Mouse (Mus musculus): ENCODE results near the gene Efnb2. TPM values are rescaled to one million over a fixed set of nuclear protein-coding genes. Genes with fewer than 3 reads are reported as not detected.

The Efnb2 gene
- polyA plus RNA-seq, 1 experiment from 2014 or later = 0.68 TPM

DNA sequence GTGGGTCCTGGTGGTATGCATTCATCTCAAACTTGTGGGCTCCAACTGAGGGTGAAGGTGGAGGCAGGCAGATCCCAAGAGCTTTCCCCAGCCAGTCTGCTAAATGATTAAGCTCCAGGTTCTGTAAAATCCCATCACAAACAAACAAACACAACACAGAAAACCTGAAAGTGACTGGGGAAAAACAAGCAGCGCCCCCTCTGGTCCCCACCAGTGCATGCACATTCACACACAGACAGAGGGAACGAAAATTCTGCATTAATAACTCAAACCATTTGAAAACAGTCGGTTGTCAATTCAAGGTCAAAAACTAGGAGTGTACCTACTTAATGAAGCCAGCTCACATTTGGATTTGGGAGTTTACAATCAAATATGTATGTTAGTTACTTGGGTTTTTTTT lies 17.2 kb upstream of the Efnb2 start:
- WGBS (ENCODE audit: insufficient replicate concordance) = 73% methylated on average over 3 of the region's 3 CpGs
- Histone ChIP-seq H3K4me1 (replicated peaks) (no peaks in the 10 kb centered on the region; the same call in 1 of the 2 replicates), H3K36me3 (replicated peaks) (peaks cover 86% of the 10 kb centered on the region), H3K4me2 (no peak overlapping the region), H3K4me3 (replicated peaks) (no peak overlapping the region), H3K27me3 (no peaks in the 10 kb centered on the region), H3K9ac (no peak overlapping the region), H3K9me3 (replicated peaks) (no peaks in the 10 kb centered on the region), H3K27ac (replicated peaks) (no peak overlapping the region)
- ATAC-seq (ENCODE audit: insufficient read depth) = no peak

DNA sequence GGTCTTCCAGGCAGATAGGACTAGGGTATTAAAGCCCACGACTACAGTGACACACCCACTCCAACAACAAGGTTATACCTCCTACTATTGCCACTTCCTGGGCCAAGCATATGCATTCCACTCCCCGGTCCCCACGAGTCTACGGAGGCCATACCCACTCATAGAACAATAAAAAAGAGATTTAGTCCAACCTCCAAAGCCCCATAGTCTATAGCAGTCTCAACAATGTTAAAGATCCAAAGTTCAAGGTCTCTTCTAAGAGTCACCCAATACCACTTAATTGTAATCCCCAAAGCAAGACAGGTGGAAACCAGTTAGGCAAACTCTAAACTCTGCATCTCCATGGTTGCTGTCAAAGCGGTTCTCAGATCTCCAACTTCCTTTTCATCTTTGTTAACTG lies 13.8 kb upstream of the Efnb2 start:
- no peaks in the 10 kb centered on the region for H3K9me3 ChIP-seq (replicated peaks)
- H3K4me3 ChIP-seq (replicated peaks) = no peak overlapping the region
- no peaks in the 10 kb centered on the region for H3K27me3 ChIP-seq
- H3K27ac ChIP-seq (replicated peaks) = no peak overlapping the region
- WGBS (ENCODE audit: insufficient replicate concordance) = 78% methylated on average over 5 of the region's 5 CpGs
- no peak overlapping the region for H3K9ac ChIP-seq
- ATAC-seq (ENCODE audit: insufficient read depth) = no peak
- H3K4me2 ChIP-seq = no peak overlapping the region
- H3K4me1 ChIP-seq (replicated peaks) = no peaks in the 10 kb centered on the region; the same call in 1 of the 2 replicates
- H3K36me3 ChIP-seq (replicated peaks) = peaks cover 82% of the 10 kb centered on the region

DNA sequence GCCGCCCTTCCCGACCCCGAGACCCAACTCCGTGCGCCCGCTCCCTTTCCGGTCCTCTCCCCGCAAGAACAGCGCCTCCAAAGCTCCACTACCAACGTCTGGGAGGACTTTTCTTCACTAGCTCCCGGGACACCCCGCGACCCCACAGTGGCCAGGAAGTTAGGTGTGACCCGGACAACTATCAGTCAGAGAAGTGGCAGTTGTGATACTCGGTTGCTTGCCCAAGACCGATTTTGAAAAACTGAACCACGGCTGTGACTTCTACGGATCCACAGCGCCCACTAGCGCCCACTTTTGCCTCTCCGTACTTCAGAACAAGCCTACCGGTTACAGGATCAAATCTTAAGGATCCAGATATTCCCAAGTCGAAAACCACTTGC lies 707 bp upstream of the Efnb2 start:
- H3K36me3 ChIP-seq (replicated peaks) = peaks cover 19% of the 10 kb centered on the region
- peaks cover 29% of the 10 kb centered on the region for H3K4me1 ChIP-seq (replicated peaks)
- peak overlapping the region; percentile 80 for H3K4me2 ChIP-seq
- peaks cover 51% of the 10 kb centered on the region for H3K27me3 ChIP-seq
- H3K9ac ChIP-seq = peak overlapping the region; percentile 23; the same call in 1 of the 2 replicates
- 0% methylated on average over 23 of the region's 23 CpGs for WGBS (ENCODE audit: insufficient replicate concordance)
- no peaks in the 10 kb centered on the region for H3K9me3 ChIP-seq (replicated peaks)
- 0 out of 2 replicates have a peak overlapping the region, but pooled peaks have one; percentile 14 for H3K27ac ChIP-seq (replicated peaks)
- ATAC-seq (ENCODE audit: insufficient read depth) = peak; percentile 36
- peak overlapping the region; percentile 64 for H3K4me3 ChIP-seq (replicated peaks)

DNA sequence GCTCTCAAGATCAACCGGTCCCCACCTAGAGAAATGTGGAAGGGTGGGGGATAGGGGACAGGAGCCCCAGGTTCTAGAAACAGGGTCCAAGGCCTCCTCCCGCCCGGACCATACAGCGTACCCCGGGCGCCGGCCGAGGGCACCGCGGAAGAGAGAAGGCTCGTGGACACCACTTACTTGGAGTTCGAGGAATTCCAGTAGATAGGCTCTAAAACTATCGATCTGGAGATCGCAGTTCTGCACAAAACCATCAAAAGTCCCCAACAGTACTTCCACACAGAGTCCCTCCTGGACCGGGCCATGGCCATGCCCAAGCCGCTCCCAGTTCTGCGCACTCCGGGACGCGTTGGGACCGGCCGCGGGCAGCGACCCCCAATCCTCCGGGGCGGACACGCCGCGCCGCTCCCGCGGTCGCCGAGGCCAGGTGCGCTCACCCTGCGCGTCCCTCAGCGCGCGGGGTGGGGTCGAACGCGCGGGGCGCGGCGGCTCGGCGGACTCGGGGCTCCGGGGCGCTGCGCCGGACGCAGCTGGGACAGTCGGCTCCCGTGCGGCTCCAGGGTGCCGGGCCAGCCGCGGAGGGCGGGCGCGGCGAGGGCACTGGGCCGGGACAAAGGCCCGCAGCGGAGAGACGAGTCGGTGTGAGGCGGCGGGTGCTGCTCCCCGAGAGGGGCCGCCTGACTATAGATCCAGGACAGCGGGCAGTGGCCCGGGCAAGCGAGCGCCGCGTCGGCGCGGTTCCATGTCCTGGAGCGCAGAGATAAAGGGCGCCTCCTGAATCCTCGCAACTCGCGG lies 539 bp downstream of the Efnb2 start:
- peak overlapping the region; percentile 80 for H3K4me2 ChIP-seq
- H3K4me3 ChIP-seq (replicated peaks) = peak overlapping the region; percentile 64
- H3K27me3 ChIP-seq = peaks cover 54% of the 10 kb centered on the region
- no peaks in the 10 kb centered on the region for H3K9me3 ChIP-seq (replicated peaks)
- H3K4me1 ChIP-seq (replicated peaks) = peaks cover 29% of the 10 kb centered on the region
- peak overlapping the region; percentile 25; the same call in 1 of the 2 replicates for H3K9ac ChIP-seq
- ATAC-seq (ENCODE audit: insufficient read depth) = peak; percentile 29
- WGBS (ENCODE audit: insufficient replicate concordance) = under 1% methylated on average over 87 of the region's 88 CpGs
- H3K27ac ChIP-seq (replicated peaks) = no peak overlapping the region
- H3K36me3 ChIP-seq (replicated peaks) = peaks cover 13% of the 10 kb centered on the region; the same call in 1 of the 2 replicates

DNA sequence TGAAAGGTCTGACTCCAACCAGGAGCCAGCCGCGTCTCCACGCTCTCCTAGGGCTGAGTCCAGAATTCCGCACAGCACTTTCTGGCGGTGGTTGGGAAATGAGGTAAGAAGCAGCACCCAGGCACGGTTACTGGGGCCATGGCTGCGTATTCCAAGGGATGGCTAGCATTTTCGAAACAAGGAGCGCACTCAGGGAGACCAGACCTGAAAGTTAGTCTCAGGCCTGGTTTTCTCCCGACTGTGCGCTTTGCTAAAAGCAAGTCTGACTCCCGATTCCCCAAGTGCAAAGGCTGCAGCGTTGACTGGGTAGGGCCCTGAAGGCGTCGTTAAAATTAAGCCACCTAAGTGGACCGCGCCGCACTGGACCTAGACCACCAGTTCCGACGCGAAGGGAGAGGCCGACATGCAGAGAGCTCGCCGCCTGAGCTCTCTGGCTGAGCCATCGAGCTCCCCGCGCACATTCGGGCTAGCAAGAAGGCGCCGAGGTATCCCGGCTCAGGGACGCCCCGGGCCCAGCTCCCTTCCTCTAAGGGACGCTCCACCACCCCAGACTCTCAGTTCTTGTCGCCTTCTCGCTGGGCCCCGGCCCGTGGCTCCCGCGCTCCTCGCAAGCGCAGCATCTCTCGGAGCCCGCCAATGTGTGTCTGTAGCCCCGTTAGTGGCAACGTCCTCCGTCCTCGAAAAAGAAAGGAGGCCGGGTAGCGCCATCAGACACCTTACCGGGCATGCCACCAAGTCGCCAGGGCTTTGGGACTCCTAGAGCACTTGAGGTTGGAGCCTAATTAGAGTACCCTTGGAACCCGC lies 1.3 kb downstream of the Efnb2 start:
- WGBS (ENCODE audit: insufficient replicate concordance) = 2% methylated on average over 53 of the region's 53 CpGs

DNA sequence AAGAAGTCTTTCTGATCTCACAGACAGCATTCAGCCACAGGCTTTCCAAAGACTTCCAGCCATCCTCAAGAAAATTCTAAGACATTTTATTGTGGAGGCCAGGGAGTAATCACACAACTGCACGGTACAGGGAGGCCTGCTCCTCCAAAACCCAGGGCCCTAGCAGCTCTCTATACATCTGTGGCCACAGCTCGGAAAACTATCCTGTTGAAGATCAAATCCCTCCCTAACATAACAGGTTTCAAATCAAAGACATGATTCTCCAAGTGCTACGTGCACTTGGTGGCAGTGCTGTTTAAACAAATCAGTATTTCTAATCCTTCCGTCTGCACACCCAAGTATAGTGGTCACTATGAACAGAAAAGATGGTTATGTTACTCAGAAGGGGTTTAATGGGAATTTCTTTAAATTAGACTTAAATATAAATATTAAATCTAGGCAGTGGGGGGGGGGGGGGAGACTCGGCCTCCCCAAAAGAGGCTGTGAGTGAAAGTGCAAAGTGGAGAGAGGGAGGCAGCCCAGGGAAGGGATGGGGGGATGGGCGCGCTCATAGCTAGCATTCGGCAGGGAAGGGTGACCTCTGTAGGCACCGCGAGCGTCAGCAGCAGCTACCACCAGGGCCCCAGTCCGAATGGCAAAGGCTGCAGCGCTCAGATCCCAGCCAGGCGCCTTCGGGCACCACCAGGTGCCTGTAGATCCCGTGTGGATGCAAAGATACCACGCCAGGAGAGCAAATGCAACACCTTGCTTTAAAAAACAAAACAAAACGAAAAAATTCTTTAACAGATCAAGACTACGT lies 2.4 kb downstream of the Efnb2 start:
- Histone ChIP-seq H3K36me3 (replicated peaks) (peaks cover 1% of the 10 kb centered on the region; the same call in 1 of the 2 replicates), H3K9me3 (replicated peaks) (no peaks in the 10 kb centered on the region), H3K4me3 (replicated peaks) (0 out of 2 replicates have a peak overlapping the region, but pooled peaks have one; percentile 18), H3K4me1 (replicated peaks) (peaks cover 29% of the 10 kb centered on the region), H3K27me3 (peaks cover 54% of the 10 kb centered on the region), H3K4me2 (peak overlapping the region; percentile 80), H3K9ac (no peak overlapping the region), H3K27ac (replicated peaks) (no peak overlapping the region)
- no peak for ATAC-seq (ENCODE audit: insufficient read depth)
- WGBS (ENCODE audit: insufficient replicate concordance) = 13% methylated on average over 19 of the region's 19 CpGs

More for the DNA sequence above, 1.3 kb downstream of the Efnb2 start:
- H3K27ac ChIP-seq (replicated peaks) = no peak overlapping the region
- no peak overlapping the region for H3K9ac ChIP-seq
- H3K4me2 ChIP-seq = peak overlapping the region; percentile 80
- H3K36me3 ChIP-seq (replicated peaks) = peaks cover 9% of the 10 kb centered on the region; the same call in 1 of the 2 replicates
- H3K4me3 ChIP-seq (replicated peaks) = peak overlapping the region; percentile 64
- H3K4me1 ChIP-seq (replicated peaks) = peaks cover 29% of the 10 kb centered on the region
- no peaks in the 10 kb centered on the region for H3K9me3 ChIP-seq (replicated peaks)
- peaks cover 54% of the 10 kb centered on the region for H3K27me3 ChIP-seq
- no peak for ATAC-seq (ENCODE audit: insufficient read depth)

DNA sequence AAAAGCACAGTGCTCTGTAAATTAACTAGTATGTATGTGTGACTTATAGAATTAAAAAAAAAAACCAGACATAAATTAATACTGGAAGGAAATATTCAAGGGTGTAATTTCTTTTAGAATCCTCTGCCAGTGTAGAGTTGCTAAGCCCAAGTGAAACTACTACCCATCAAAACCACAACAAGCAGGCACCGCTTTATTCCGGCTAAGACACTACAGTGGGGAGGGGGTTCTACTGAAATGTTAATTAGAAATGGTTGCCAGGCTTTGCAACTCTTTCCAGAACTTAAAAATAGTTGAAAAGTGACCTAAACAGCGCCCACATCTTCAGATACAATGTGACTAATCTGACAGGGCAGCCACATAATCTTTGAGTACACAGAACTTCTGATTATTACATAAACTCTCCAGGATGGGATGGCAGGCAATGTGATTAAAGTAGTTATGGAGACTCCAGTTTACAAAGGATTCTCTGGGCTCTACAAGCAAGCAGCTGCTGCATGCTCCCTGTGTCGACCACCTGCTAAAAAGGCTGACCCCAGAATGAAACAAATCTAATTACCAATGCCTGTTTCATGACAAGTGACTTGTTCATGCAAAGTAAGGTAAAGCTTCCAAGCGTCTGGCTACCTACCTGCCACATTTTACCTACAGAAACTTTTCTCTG lies 3.2 kb downstream of the Efnb2 start:
- H3K9ac ChIP-seq = no peak overlapping the region
- WGBS (ENCODE audit: insufficient replicate concordance) = 60% methylated on average over 5 of the region's 5 CpGs
- no peaks in the 10 kb centered on the region for H3K9me3 ChIP-seq (replicated peaks)
- ATAC-seq (ENCODE audit: insufficient read depth) = no peak
- no peak overlapping the region for H3K4me3 ChIP-seq (replicated peaks)
- H3K27me3 ChIP-seq = peaks cover 54% of the 10 kb centered on the region
- H3K27ac ChIP-seq (replicated peaks) = no peak overlapping the region
- H3K36me3 ChIP-seq (replicated peaks) = no peaks in the 10 kb centered on the region
- peaks cover 29% of the 10 kb centered on the region for H3K4me1 ChIP-seq (replicated peaks)
- no peak overlapping the region for H3K4me2 ChIP-seq

DNA sequence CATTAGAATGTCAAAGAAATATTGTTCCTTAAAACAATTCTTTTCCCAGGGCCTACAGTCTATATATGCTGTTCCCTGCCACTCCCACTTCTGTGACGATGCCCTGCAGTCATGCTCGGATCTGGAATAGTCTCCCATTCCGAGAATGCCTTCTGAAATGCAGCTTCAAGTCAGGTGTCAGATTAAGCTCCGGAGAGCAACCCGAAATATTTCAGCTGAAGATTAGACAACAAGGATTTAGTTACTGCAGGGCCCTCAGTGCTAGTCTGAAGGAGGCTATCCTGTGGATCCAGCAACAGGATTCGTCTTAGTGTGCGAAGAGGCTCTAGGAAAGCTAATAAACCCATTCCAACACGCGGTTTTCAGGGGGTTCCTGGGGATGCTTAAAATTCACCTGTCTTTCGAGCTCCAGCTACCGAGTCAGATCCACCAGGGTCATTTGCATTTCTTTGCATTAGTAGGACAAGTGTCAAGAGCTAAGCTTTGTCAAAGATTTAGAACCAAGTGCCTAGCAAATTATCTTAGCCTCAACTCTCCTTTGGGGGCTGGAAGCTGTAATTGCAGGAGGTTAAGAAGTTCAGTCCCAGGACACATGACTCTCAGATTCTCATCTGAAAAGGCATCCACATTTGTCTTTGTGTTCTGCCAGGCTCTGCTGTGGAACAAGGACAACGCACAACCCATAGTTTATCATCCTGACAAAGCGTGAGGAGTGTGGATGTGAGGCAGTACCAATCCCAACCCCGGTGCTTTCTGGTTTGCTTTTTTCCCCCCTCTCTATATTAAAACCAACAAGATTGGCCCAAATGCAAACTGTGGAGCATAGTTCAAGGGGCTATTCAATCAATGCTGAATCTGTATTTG lies 4.2 kb downstream of the Efnb2 start:
- 52% methylated on average over 14 of the region's 14 CpGs for WGBS (ENCODE audit: insufficient replicate concordance)
- H3K4me3 ChIP-seq (replicated peaks) = no peak overlapping the region
- no peak for ATAC-seq (ENCODE audit: insufficient read depth)
- H3K27me3 ChIP-seq = peaks cover 54% of the 10 kb centered on the region
- H3K36me3 ChIP-seq (replicated peaks) = no peaks in the 10 kb centered on the region
- H3K27ac ChIP-seq (replicated peaks) = no peak overlapping the region
- H3K9ac ChIP-seq = no peak overlapping the region
- no peaks in the 10 kb centered on the region for H3K9me3 ChIP-seq (replicated peaks)
- no peak overlapping the region for H3K4me2 ChIP-seq
- H3K4me1 ChIP-seq (replicated peaks) = peaks cover 25% of the 10 kb centered on the region

DNA sequence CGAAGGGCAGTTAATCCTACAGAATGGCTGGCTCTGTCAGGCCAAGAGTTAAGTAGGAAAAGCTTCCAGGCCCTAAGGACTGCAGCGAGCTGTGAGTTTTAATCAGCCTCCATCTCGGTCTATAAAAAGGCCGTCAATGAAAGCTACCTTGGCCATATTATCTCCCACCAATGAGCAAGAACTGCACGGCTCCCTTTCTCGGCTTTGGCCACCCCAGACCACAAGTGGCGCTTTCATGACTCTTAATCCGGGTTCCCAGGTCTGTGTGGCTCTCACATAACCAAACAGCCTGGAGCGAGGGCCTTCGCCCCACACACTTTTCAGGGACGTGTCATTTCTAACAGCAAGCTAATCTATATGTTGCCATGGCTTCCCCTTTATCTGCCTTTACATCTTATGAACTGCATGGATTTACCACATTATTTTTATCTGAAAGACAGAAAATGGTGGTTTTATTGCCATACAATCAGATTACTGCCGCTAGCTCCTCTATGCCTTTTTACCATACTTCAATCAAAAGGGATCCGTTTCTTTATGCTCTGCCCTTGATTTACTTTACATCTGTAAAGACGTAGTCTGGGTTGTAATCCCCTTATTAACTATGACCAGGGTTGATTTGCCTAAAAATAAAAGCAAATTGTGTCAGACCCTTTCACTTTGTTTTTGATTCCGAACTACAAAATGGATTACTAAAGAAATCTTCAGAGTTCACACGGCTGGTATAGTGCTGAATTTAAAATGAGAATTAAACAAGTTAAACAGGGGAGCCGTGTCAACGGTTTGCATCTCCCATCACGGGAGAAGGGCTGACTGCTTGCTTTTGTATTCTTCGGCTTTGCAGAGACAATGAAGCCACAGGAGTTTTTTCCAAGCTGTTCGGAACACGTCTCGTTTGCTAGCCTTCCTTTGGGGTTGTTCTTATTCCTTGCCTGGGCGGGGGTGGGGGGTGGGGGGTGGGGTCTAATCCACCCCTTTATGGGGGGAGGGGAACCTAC lies 5.4 kb downstream of the Efnb2 start:
- peaks cover 14% of the 10 kb centered on the region for H3K4me1 ChIP-seq (replicated peaks)
- no peak for ATAC-seq (ENCODE audit: insufficient read depth)
- H3K4me2 ChIP-seq = no peak overlapping the region
- WGBS (ENCODE audit: insufficient replicate concordance) = 56% methylated on average over 24 of the region's 24 CpGs
- H3K4me3 ChIP-seq (replicated peaks) = no peak overlapping the region
- no peaks in the 10 kb centered on the region for H3K36me3 ChIP-seq (replicated peaks)
- H3K9ac ChIP-seq = no peak overlapping the region
- peaks cover 42% of the 10 kb centered on the region for H3K27me3 ChIP-seq
- no peaks in the 10 kb centered on the region for H3K9me3 ChIP-seq (replicated peaks)
- H3K27ac ChIP-seq (replicated peaks) = no peak overlapping the region
